Mouse (Mus musculus) CD4-positive helper T cell, adult 2 months (primary cell): Measurements from ENCODE around the gene Hoxa6.

Experiments
- DNase-seq: peaks from one replicate; pipeline ENCODE4 v3.0.0-alpha.2; 2012; ENCODE audit warnings: low read depth, missing footprints, low spot score

Gene Hoxa6

DNA sequence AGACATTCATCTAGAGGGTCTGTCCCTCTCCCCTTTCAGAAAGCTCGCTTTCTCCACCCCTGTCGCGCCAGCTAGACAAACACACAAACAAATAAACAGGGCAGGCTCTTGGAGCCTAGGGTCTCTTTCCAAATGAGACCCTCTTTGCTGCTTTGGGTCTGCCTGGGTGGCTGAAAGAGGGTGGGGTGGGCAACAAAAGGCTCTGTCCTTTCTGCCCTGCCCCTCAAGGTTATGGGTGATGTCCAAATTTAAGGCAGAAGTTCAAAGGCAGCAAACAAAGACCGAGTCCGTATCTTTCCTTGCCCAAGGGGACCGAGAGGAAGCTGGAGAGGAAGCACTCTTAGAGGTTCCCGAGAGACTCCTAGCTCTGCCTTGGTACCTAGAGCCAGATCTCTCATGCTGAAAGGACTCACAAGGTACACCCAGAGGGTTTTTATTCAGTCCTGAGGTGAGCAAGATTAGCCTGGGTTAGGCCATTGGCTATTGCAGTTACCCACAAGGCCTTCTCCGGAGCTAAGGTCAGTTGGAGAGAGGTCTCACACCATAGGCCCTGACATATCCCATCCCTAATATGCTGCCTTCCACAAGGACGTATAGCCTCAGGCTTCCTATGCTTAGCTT lies 32.6 kb upstream of the Hoxa6 start:
- no peak for DNase-seq

DNA sequence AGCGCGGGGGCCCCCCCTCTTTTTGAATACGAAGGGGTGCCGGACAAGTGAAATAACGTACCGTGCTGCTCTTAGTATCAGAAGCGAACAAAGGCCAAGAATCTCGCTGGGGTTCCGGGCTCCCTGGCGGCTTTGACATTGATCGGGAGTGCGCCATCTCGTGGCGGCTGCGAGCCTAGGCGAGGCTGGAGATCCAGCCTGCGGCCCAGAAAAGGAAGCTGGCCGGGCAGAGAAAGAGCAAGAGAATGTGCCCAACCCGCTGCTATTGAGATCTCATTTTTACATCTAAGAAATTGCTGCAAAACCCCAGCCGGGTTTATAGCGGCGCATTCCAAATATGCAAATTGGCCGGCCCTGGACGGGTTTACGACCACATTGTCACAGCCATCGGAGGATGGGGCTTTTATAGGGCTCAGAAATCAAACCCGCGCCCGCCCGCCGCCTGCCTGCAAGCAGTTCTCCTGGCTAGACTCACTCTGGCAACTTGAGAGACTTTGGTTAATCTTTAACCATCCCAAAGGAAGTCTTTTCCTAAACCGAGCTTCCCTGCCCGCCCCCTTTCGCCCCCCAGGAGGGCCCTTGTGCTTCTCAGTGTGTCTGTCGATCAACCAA lies 32.0 kb upstream of the Hoxa6 start, which contains the start of gene Hoxa10:
Gene Hoxa10, minus strand, starts transcription at position 466 of the 612 bp plus-strand sequence.
- DNase-seq, result peak; percentile 79

DNA sequence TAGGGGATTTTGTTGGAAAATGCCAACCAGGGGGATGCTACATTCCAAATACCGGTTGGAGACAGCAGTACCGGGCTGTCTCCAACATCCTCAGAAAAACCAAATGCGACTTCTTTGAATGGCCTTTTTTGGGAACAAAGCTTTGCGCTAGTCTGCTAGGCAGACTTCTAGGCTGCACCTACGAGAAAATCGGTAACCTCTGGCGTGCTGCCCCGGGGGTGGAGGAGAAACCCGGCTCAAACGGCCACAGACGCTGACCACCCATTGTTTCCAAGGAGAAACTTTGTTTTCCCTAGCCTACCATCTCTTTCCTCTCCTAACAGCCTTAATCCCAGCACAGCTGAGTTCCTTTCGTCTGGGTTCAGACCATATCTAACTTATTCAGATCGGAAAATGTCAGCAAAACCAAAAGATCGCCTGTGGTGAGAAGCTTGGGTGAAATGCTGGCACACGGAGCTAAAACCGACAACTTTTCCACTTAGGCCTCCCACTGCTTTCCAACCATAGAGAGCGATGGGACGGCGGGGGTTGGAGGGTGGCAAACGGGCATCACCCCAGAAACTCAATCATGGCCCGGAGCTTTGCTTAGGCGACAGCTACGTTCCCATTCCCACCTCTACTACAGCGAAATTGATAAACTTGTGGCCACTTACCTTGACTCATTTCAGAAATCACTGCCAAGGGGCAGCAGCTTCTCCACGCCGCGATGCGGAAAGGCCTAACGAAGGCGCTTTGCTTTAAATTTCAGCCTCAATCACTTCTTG lies 31.3 kb upstream of the Hoxa6 start:
- no peak for DNase-seq

DNA sequence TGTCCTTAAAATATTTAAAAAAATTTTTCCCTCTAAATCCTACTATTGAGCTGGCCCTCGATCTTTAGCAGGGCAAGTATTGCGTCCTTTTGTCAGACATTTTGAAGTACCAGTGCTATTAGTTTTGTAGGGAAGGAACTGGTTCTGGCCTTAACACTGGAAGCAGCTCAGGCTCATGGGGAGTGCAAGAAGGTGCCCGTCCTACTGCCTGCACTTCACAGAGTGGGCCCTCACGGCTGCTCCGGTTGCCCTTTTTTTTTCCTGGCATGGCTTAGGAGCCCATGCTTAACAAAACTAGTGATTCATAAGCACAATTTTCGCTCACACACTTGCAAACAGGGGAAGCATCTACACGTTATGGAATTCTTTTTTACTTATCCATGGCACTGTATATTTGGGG lies 30.5 kb upstream of the Hoxa6 start:
- DNase-seq, result no peak

DNA sequence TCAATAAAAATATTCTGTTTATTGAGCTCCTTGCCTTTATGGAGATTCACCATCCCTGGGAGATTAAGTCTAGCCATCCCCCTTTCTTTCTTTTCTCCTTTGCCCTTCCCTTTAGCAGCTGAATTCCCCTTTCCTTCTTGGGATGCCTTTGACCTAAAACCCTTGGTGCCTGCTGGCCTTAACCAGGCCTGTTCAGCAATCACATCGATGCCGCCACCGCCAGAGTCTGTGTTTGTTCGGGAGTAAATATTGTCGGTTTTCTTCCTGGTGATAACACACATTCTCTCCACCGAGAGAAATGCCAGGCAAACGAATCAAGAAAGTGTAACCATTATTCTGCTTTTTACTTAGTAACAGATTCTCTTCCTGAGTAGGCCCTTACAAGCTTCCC lies 29.6 kb upstream of the Hoxa6 start:
- no peak for DNase-seq

DNA sequence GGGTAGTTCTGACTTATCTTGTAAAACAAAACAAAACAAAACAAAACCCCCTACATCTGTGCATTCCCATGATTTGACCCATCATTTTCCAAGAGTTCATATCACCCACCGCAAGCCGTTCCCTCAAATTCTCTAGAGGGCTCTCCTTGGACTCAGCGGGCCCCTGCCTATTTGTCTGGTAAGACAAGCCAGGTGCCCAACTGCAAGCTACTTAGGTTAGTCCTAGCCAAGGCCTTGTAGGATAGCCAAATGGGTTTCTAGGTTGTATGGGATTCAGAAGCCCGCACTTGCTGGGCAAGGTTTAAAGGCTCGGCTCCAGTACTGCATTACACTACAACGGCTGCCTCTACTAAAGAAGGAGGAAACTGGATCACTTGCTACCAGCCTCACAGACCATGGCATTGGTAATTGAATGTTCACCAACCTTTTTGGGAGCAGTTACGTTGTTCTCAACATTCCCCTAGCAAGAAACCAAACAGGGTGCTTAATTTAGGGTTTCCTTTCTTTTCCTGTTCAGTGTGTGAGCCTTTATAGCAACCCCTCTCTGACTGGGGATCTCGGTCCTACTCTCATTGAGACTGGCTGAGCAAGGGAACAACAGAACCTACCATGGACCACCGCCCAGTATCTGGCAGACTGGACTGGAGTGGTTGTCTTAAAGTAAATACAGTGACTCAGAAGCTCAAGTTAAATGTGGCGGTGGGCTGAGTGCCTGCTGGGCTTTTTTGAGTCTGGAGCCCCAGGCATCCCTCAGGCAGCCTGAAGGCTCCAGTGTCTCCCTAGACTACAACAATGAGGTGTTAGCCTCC lies 29.0 kb upstream of the Hoxa6 start:
- DNase-seq, result no peak

DNA sequence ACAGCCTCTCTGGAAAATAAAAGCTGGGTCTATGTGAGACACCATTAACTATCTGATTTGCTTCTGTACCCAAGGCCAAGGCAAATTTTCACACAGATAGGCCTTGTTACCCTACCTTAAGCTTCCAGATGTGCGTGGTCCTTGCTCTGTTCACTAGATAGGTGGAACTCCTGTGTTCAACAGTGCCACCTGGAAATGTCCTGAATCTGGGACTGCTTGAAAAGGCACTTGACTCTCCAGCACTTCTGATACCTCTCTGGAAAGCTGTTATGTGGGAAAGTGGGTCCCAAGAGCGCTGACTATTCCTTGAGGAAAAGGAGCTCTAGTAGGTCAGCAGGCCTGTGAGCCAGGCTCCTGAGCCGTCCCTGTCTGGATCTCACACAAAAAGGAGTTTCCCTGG lies 28.3 kb upstream of the Hoxa6 start:
- no peak for DNase-seq

DNA sequence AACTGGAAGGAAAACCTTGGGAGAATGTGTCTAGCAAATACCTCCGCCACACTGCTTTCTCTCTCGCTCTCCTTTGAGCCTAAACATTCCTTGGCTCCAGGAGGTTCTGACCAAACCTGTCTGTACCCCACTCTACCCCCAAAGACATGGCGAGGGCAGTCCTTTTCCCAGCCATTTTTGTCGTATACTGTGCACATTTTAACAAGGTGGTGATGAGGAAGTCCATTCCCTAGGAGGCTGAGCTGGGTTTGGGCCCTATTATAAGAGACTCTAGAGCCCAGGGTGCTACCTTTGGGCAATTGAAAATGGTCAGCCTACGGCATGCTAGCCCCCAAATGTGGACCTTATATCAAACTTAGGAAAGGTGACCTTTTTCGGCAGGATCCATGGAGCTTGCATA lies 27.3 kb upstream of the Hoxa6 start:
- no peak for DNase-seq

DNA sequence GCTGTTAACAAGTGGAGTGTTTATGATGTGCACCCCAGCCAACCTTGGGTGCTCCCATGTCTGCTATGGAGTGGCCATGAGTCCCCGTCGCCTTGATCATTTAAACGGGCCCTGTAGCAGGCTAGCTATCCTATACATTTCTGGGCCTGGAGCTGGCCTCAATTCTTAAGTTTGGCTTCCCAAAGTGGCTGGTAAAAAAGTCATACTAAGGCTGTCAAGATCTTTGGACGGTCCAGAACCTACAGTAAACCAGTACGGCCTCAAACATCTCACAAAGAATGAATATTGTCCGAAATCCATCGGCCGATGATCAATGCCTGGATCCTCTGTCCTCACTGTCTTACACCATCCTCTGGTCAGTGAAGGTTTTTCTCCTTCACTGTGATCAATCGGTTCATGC lies 26.7 kb upstream of the Hoxa6 start:
- no peak for DNase-seq

DNA sequence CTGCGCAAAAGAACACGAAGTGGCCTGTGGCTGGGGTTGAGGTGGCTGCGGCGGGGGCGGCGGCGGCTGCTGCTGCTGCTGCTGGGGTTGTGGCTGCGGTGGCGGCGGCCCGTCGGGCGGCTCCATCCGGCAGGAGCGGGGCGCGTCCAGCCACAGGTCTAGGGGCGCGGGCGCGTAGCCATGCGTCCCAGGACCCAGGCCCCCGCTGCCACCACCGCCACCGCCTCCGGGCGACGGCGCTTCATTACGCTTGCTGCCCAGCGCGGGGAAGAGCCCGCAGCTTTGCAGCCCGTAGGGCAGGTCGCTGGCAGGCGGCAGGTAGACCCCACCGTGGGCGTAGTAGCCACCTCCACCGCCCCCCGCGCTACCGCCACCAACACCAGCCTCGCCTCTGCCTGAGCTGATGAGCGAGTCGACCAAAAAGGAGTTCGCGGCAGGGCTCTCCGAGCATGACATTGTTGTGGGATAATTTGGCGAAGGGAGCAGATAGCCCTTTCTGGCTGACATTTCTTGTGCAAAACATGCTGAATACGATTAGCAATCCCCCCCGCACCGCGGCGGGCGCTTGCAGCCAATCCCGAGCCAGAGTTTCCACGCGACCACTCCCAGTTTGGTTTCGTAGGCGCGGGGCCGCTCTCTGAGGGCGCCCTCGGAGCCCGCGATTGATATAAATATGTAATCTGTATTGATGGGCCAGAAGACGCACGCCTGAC lies 26.1 kb upstream of the Hoxa6 start:
- no peak for DNase-seq

DNA sequence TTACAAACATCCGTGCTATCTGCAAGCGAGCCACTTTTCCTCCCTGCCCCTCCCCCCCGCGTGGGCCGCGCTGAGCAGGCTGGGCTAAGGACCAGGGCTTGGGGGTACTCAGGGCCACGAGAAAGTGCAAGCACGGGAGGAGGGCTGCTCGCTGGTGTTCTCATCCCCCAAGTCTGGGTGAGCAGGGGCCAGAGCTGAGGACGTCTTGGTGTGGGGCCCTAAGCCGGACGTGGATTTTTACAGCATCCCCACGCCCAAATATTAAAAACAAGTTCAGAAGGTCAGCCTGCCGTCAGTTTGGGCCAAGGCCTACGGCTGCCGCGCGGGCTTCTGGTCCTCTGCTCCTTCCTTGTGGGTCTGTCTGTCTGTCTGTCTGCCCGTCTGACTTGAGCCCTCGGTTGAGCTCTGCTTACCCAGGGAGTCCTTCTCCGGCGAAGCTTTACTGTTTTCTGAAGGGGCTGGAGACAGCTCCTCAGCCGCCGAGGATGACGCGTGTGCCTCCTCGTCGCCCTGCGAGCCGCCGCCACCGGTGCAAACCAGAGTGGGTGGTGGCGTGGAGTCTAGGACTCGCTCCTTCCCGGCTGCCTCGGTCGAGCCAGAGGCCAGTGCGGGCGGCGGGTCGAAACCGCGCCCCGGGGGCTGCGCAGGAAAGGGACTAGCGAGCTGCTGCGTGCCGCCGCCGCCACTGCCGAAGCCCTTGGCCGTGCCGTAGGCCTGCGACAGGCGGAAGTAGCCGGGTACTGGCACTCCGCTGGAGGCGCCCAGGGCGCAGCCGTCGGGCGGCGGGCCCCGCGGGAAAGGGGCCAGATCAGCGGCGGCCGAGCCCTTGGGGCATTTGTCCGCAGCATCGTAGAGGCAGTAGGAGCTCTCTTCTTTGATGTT lies 25.3 kb upstream of the Hoxa6 start:
- no peak for DNase-seq

DNA sequence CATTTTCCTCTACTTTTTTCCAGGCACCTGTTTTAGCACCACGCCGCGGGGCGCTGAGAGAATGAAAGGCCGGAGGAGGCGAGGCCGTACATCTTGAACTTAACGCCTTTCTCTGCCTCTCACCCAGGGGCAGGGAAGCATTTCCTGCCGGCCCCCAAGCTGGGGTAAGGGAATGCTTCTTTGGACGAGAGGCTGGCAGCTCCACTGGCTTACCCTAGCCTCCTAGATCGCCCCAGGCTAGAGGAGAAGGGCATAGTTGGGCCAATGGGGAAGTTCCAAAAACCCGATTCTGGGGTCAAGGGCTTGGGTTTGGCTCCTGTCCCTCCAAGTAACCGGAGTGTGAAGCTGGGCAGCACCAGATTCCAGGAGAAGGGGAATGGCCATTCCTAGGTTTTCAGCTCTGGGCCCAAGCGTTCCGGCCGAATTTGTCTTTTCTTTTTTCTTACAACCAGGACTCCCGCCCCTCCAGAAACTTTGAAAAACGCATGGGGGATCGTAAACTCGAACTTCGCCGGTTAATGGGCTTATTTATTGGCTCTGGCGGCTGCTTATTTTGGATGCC lies 24.5 kb upstream of the Hoxa6 start:
- DNase-seq, result no peak

DNA sequence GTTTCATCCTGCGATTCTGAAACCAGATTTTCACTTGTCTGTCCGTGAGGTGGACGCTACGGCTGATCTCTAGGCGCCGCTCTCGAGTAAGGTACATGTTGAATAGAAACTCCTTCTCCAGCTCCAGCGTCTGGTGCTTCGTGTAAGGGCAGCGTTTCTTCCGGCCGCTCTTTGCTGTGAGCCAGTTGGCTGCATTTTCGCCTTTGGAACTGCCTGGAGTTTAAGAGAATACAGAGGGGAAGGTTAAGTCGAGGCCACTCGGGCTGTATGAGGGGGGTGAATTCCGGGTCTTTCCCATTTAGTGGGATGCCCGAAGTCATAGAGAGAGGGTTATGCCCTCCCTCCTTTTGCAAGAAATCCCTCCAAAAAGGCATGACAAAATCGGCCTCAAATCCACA lies 24.0 kb upstream of the Hoxa6 start:
- no peak for DNase-seq

DNA sequence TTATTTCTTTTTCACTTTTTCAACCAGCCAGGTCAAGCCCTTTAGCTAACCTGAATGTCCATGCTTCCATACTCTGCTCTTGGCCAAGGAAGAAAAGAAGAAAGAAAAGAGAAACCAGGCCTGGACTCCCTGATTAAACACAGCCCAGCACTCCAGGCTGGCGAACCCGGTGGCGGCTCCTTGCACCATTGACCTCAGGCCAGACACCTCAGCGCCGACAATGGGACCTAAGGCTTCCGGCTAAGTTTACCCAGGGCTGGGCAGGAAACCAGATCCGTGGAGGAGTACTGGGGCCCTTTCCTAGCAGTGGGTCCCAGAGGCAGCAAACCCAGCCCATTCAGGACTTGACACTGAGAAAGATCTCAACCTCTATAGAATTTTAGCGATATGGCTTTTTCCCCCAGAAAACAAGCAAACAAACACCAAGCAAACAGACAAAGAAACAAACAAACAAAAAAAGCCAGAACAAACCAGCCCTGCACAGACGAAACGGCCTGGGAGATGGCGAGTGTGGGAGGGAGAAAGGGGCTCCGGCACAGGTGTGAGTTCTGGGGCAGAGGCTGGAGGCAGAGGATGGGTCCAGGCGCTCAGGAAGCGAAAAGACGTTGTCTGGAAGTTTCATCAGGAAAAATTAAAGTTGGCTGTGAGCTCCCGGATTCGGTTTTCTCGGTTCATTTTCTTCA lies 23.5 kb upstream of the Hoxa6 start:
- no peak for DNase-seq

DNA sequence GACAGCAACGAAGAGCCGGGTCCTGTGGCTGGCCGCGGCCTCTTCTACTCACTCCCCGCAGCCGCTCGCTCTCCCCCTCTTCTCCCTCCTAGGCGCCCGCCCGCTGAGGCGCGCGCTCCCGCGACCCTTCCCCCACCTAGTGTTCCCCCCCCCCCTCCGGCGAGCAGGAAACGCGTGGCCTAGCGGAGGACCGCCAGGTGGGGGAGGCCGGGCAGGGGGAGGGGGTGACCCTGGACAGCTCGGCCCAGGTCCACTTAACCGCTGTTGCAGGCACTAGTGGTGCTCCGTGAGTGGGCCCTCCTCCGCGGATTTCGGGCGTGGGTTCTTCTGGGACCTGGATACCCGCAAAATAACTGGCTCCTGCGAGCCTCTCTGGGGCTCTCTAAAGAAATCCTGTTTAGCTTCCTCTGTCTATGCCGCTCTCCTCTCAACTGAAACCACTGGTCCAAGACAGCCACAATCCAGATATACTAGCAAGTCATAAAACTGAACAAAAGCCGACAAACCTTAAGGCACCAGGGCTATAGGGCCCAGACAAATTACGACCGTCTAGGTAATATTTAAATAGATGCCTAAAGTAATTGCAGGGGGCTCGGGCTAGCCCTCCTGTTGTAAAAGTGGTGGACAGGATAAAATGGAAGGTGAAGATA lies 22.1 kb upstream of the Hoxa6 start, which contains the start of gene Hoxa9:
Gene Hoxa9, minus strand, starts transcription at position 574 of the 650 bp plus-strand sequence.
- no peak for DNase-seq

DNA sequence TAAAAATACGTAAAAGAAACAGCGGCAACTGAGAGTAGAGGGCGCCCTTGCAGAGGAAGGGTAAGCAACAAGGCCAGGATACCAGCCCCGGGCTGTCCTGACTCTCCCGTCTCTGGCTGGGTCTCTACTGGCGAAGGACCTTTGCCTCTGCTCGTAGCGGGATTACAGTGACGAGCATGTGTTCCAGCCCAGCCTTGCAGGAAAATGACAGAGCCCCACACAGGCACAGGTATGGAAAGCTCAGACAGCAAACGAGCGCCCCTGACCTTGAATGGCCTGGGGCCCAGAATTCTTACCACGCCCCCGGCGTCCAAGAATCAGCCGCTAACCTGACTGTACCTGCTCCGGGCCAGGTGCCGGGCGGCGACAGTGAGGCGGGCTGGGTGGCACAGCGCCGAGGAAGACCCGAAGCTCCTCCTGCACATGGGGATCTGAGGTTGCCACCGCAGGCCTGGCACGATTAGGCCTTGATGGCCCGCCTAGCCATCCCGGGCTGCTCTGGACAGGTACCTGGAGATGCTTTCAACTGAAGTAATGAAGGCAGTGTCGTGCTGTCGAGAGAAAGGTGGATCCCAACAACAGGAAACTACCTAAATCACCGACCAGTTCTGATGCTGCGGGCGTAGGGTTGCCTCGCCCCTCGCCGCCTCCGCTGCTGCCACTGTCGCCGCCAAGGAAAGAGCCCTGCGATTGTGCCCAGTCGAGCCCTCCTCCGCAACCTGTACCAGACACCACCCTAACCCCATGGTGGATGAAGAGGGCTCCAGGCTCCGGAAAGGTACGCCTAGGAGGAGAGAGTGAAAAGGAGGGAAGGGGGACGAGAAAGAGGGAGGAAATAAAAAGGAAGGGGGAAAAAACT lies 21.3 kb upstream of the Hoxa6 start:
- DNase-seq, result peak; percentile 26

DNA sequence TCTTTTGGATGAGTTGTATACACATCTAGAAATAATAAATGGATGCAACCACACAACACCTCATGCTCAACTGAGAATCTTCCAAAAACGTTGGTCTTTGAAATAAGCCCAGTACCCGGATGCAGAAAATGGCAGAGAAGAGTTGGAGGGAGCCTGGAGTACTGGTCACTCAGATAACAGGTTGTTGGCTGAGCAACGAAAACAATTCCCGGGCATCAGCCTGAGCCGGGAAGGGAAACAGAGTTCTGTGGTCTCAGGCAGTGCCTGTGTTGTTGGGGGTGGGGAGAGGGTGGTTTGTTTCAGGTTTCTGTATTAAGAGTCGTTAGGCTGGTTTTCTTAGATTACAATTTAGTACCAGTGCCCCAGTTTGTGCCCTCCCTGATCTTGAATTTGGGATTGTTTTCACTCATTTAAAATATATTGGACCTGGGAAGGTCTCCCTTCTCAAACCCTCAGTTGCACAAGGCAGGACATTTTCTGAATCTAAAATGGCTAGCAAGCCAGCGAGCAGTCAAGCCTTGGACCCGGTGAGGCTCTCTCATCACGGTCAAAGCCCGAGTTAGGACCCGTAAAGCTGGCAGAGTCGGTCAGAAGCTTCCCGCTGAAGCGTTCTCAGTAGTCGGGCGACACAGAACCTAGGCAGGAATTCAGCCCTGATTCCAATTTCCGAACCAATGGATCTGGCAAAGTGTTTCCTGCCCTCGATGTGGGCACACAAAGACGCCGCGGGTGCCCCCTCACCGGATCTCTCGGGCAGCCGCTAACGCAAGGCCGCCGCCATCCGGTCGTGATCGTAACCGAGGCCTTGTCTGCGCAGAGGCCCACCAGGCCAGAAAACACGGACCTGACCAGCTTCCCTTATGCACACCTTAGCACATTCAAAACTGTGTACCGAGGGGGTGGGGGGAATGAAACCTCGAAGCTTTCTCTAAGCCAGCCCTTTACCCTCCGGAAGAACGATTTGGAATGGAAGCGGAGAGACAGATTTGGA lies 20.2 kb upstream of the Hoxa6 start:
- DNase-seq, result no peak
